Mouse (Mus musculus) telencephalon, adult 2 months (tissue): ENCODE measurements at regions not wholly inside any gene's neighbourhood (a gene's known extent, or its start where the extent isn't known, plus 50 kb on each side); places are given as distances from the start of the nearest gene placed in this dataset.

Experiments used
- DNase-seq: peaks from one replicate; pipeline ENCODE4 v3.0.0-alpha.2; 2011; ENCODE audit warnings: low read depth, low spot score

- no peak for DNase-seq
Measured at GRCm38 (mm10) chr11:38886466-38886865, 1650.7 kb upstream of the Tenm2 start.

- DNase-seq: peak; percentile 79
Measured at GRCm38 (mm10) chr11:38861622-38862345, 1626.0 kb upstream of the Tenm2 start.

- no peak for DNase-seq
Measured at GRCm38 (mm10) chr11:38856645-38857044, 1620.9 kb upstream of the Tenm2 start.

- DNase-seq: no peak
Measured at GRCm38 (mm10) chr11:38829148-38829547, 1593.4 kb upstream of the Tenm2 start.

- no peak for DNase-seq
Measured at GRCm38 (mm10) chr11:38828375-38828774, 1592.6 kb upstream of the Tenm2 start.

GRCm38 (mm10) chr11:38825172-38825753 lies 1589.5 kb upstream of the Tenm2 start:
- no peak for DNase-seq

GRCm38 (mm10) chr11:38818141-38818540 lies 1582.4 kb upstream of the Tenm2 start:
- no peak for DNase-seq

GRCm38 (mm10) chr11:38783548-38783947 lies 1547.8 kb upstream of the Tenm2 start:
- no peak for DNase-seq

GRCm38 (mm10) chr11:38779585-38779984 lies 1543.8 kb upstream of the Tenm2 start:
- no peak for DNase-seq

GRCm38 (mm10) chr11:38762241-38762640 lies 1526.5 kb upstream of the Tenm2 start:
- no peak for DNase-seq

GRCm38 (mm10) chr11:38747549-38747948 lies 1511.8 kb upstream of the Tenm2 start:
- DNase-seq: no peak

- peak; percentile 54 for DNase-seq
Measured at GRCm38 (mm10) chr11:38729101-38729500, 1493.3 kb upstream of the Tenm2 start.

- peak; percentile 24 for DNase-seq
Measured at GRCm38 (mm10) chr11:38715697-38716096, 1479.9 kb upstream of the Tenm2 start.

- no peak for DNase-seq
Measured at GRCm38 (mm10) chr11:38681264-38681663, 1445.5 kb upstream of the Tenm2 start.

- peak; percentile 45 for DNase-seq
Measured at GRCm38 (mm10) chr11:38673367-38674056, 1437.7 kb upstream of the Tenm2 start.
